In genomic region chr2:35623431-35624148, GRCm38 (mm10) we compare ENCODE assay signal across 9 mouse cellular contexts.
A peak's percentile ranks its signal among the peaks of the same experiment; 100 is the strongest.
DNase-seq lines count a peak whose midpoint lies in the region; ATAC-seq and TF ChIP-seq lines count a peak whose summit lies in the region.
"Had no signal": no experiment of that assay in that cellular context is flagged by ENCODE, and none has a peak within 500 bp of the region (broad histone marks: within the 10 kb centered on the region; RNA-seq: fewer than 3 reads in every experiment).

No protein-coding gene starts in this region.

- DNase-seq in cerebellum, adult 11-12 months: peak; percentile 61
- no peak for DNase-seq in cerebellum, adult 8-10 months
- DNase-seq in cerebellum, postnatal 25 days: peak; percentile 56 to 74
- DNase-seq in hindbrain, embryonic 14.5 days (ENCODE audit: low spot score): no peak
- no peak for DNase-seq in liver, postnatal 0 days
- no peak for DNase-seq in embryo, embryonic 10 days (ENCODE audit: low spot score)
- no peak for DNase-seq in gastrocnemius, postnatal 4 days (ENCODE audit: low spot score in 2 of 2)
- DNase-seq: adrenal gland, postnatal 14 days had no signal

- H3K4me1 ChIP-seq in hindbrain, embryonic 14.5 days (replicated peaks; ENCODE audit: control insufficient read depth, insufficient read depth, low read length): peaks cover 38% of the 10 kb centered on the region
- H3K4me1 ChIP-seq in liver, postnatal 0 days (ENCODE audit: insufficient read depth): peaks cover 8% of the 10 kb centered on the region; the same call in 1 of the 2 replicates

- no peak for ATAC-seq in hindbrain, embryonic 14.5 days (ENCODE audit: low FRiP score)
- ATAC-seq in liver, postnatal 0 days: no peak
- ATAC-seq in erythroblast, adult 5-6 weeks (replicated peaks; ENCODE audit: low FRiP score, poor library complexity, severe bottlenecking): no peak

- H3K27me3 ChIP-seq in hindbrain, embryonic 14.5 days (ENCODE audit: control insufficient read depth, insufficient read depth, low read length): no peaks in the 10 kb centered on the region
- no peaks in the 10 kb centered on the region for H3K27me3 ChIP-seq in liver, postnatal 0 days (ENCODE audit: insufficient read depth, low read length)

- no peaks in the 10 kb centered on the region for H3K9me3 ChIP-seq in hindbrain, embryonic 14.5 days (ENCODE audit: control insufficient read depth, low read length)
- no peaks in the 10 kb centered on the region for H3K9me3 ChIP-seq in liver, postnatal 0 days (ENCODE audit: low read length)

- H3K9ac ChIP-seq in hindbrain, embryonic 14.5 days: 0 out of 2 replicates have a peak overlapping the region, but pooled peaks have one; percentile 9
- no peak overlapping the region; the same call in 1 of the 2 replicates for H3K9ac ChIP-seq in liver, postnatal 0 days (replicated peaks)

- no peak overlapping the region for H3K4me3 ChIP-seq in hindbrain, embryonic 14.5 days (replicated peaks; ENCODE audit: low read length)
- no peak overlapping the region for H3K4me3 ChIP-seq in liver, postnatal 0 days (ENCODE audit: low read depth, low read length)

- no peaks in the 10 kb centered on the region for H3K36me3 ChIP-seq in hindbrain, embryonic 14.5 days (replicated peaks; ENCODE audit: control insufficient read depth, insufficient read depth)
- H3K36me3 ChIP-seq in liver, postnatal 0 days (replicated peaks; ENCODE audit: insufficient read depth, low read length): no peaks in the 10 kb centered on the region

- WGBS in hindbrain, embryonic 14.5 days: 34% methylated on average over 12 of the region's 12 CpGs
- 67% methylated on average over 12 of the region's 12 CpGs for WGBS in liver, postnatal 0 days (ENCODE audit: insufficient replicate concordance)

- H3K4me2 ChIP-seq in hindbrain, embryonic 14.5 days (replicated peaks): peak overlapping the region; percentile 91
- H3K4me2 ChIP-seq in liver, postnatal 0 days (ENCODE audit: low read depth, low read length): 0 out of 2 replicates have a peak overlapping the region, but pooled peaks have one; percentile 69

- H3K27ac ChIP-seq in hindbrain, embryonic 14.5 days: no peak overlapping the region
- H3K27ac ChIP-seq in liver, postnatal 0 days (ENCODE audit: low read depth): no peak overlapping the region

- TF ChIP-seq EP300 in liver, postnatal 0 days (IDR thresholded peaks at IDR 0.05; ENCODE audit: low read depth): no peak

- TF ChIP-seq CTCF in liver, postnatal 0 days (IDR thresholded peaks at IDR 0.05; ENCODE audit: low read depth): no peak

Comparison
In these comparisons a context has a peak if more than half of its experiments do, and no peak if none do; other contexts are left out.
1. DNase-seq: peak in cerebellum, adult 11-12 months (single experiment) and cerebellum, postnatal 25 days (2 of 2); none in cerebellum, adult 8-10 months (single experiment), hindbrain, embryonic 14.5 days (single experiment), liver, postnatal 0 days (single experiment), embryo, embryonic 10 days (single experiment) and gastrocnemius, postnatal 4 days (0 of 2).